Mouse (Mus musculus) gastrocnemius, postnatal 4 days (tissue): Measurements from ENCODE around the gene Obox3. TPM values are rescaled to one million over a fixed set of nuclear protein-coding genes. Genes with fewer than 3 reads are reported as not detected.
"Not testable (repeated sequence)": the region's sequence is repeated elsewhere in the genome, so short reads cannot be mapped to it uniquely, and the experiment has no call there.

Experiments used
- DNase-seq, 2 experiments: peaks; one replicate each; pipeline ENCODE4 v3.0.0; 2021 to 2022; ENCODE audit warnings: low spot score in 2 of 2, mixed read lengths in 2 of 2
- long read RNA-seq, 2 experiments: library from polyadenylated mRNA; stranded (forward); transcript quantifications; one replicate each; pipeline ENCODE4 v2.0.0; 2021
- total RNA-seq, 2 experiments: library from RNA; stranded (reverse); gene quantifications; 2 replicates each; pipeline ENCODE4 v1.2.3; 2021

Obox3 gene
- not detected for total RNA-seq
- long read RNA-seq, experiment 1, result 0 reads
- long read RNA-seq, experiment 2, result 0 reads

DNA sequence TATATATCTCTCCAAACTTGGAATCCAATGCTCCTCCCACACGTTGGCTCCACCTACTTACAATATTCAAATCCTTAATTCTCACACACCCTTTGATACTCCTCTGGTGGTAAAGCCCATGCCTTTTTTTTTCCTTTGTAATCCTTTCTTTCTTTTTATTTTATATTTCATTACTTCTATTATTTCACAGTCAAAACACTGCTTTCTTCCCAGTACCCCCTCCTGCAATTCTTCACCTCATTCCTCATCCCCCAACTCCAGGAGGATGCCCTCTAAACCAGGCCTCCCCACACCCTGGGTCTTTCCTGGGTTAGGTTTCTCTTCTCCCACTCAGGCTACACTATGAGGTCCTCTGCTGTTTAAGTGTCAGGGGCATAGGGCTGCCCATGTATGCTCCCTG, at the start of gene Obox3:
TSS of gene Obox3 (minus strand) at position 101 of the 400 bp plus-strand sequence.
- not testable (repeated sequence) for DNase-seq

- not testable (repeated sequence) for DNase-seq
Observed at GRCm38 (mm10) chr7:15509411-15509810, 130.3 kb downstream of the Obox3 start.

Other genes starting within 250 kb of the Obox3 start
- not detected for gene Obox5, start 110.2 kb upstream of the Obox3 start, total RNA-seq
- not detected for gene Obox6, start 199.8 kb upstream of the Obox3 start, total RNA-seq
- not detected for gene Crx, start 240.1 kb upstream of the Obox3 start, total RNA-seq
- gene Crxos, start 242.7 kb upstream of the Obox3 start, total RNA-seq, result not detected